Mouse (Mus musculus) MEL (cell line): ENCODE results near the gene Ptprz1. TPM values are rescaled to one million over a fixed set of nuclear protein-coding genes. Genes with fewer than 3 reads are reported as not detected.
A peak's percentile ranks its signal among the peaks of the same experiment; 100 is the strongest.

Source experiments
- DNase-seq: peaks from one replicate; pipeline ENCODE4 v3.0.0; 2011; ENCODE audit warnings: low read depth, low spot score
- H3K27ac ChIP-seq: 2 replicates; pipeline ENCODE4 v1.5.1; 2012; ENCODE audit warnings: low read depth, mild to moderate bottlenecking, control low read depth, low read length, moderate library complexity; ENCODE audit not compliant: control insufficient read depth
- H3K27me3 ChIP-seq, 2 experiments: fragments of 150-350 bp in 1 of 2; sonication (generic) in 1 of 2; 2 replicates each; pipeline ENCODE4 v1.6.1; 2012; ENCODE audit warnings: low read length in 2 of 2, mild to moderate bottlenecking in 2 of 2, improper control_type of control experiment in 1 of 2, moderate library complexity in 1 of 2; ENCODE audit not compliant: insufficient read depth in 2 of 2, control insufficient read depth in 1 of 2
- H3K36me3 ChIP-seq, 2 experiments: 2 replicates each; pipeline ENCODE4 v1.6.1; 2012 to 2014; ENCODE audit warnings: low read length in 2 of 2, improper control_type of control experiment in 1 of 2, inconsistent platforms in 1 of 2, mild to moderate bottlenecking in 1 of 2; ENCODE audit not compliant: insufficient read depth in 2 of 2, control insufficient read depth in 1 of 2
- H3K4me1 ChIP-seq, 2 experiments: fragments of 150-350 bp in 1 of 2; sonication (generic) in 1 of 2; 2 replicates each; pipeline ENCODE4 v1.6.1; 2012; ENCODE audit warnings: low read length in 2 of 2, improper control_type of control experiment in 1 of 2, mild to moderate bottlenecking in 1 of 2; ENCODE audit not compliant: insufficient read depth in 2 of 2, control insufficient read depth in 1 of 2
- H3K4me3 ChIP-seq, 2 experiments: fragments of 150-350 bp in 1 of 2; sonication (generic) in 1 of 2; 2 replicates each; pipeline ENCODE4 v1.5.1; 2012; ENCODE audit warnings: low read depth in 2 of 2, low read length in 2 of 2, mild to moderate bottlenecking in 2 of 2, moderate library complexity in 2 of 2, control low read depth in 1 of 2, improper control_type of control experiment in 1 of 2; ENCODE audit not compliant: control insufficient read depth in 1 of 2, insufficient read depth in 1 of 2
- H3K79me2 ChIP-seq: 2 replicates; pipeline ENCODE4 v1.6.1; 2012; ENCODE audit warnings: mild to moderate bottlenecking, low read length, moderate library complexity; ENCODE audit not compliant: control insufficient read depth, poor library complexity, insufficient read depth
- H3K9ac ChIP-seq: 2 replicates; pipeline ENCODE4 v1.6.1; 2012; ENCODE audit warnings: low read depth, mild to moderate bottlenecking, control low read depth, low read length, moderate library complexity; ENCODE audit not compliant: control insufficient read depth, poor library complexity, severe bottlenecking
- H3K9me3 ChIP-seq: fragments of 150-350 bp; sonication (generic); replicated peaks from 2 replicates; pipeline ENCODE4 v1.6.1; 2012; ENCODE audit warnings: mild to moderate bottlenecking, low read length, improper control_type of control experiment, moderate library complexity; ENCODE audit not compliant: insufficient read depth
- CTCF ChIP-seq, 3 experiments: IDR thresholded peaks in 2 of 3; conservative IDR thresholded peaks in 1 of 3; 2 replicates each; pipeline ENCODE4 v1.5.1; 2011 to 2012; ENCODE audit warnings: low read length in 3 of 3, low read depth in 2 of 3, mild to moderate bottlenecking in 2 of 3, improper control_type of control experiment in 1 of 3, inconsistent platforms in 1 of 3, mixed read lengths in 1 of 3, moderate library complexity in 1 of 3; ENCODE audit not compliant: control insufficient read depth in 1 of 3, insufficient read depth in 1 of 3, poor library complexity in 1 of 3, severe bottlenecking in 1 of 3
- E2F4 ChIP-seq: IDR thresholded peaks from 2 replicates; pipeline ENCODE4 v1.6.1; 2011; ENCODE audit warnings: low read depth, low read length, improper control_type of control experiment, borderline replicate concordance
- EP300 ChIP-seq, 2 experiments: IDR thresholded peaks; 2 replicates each; pipeline ENCODE4 v1.6.1; 2011; ENCODE audit warnings: improper control_type of control experiment in 2 of 2, low read length in 2 of 2, low read depth in 1 of 2, mild to moderate bottlenecking in 1 of 2
- ETS1 ChIP-seq: IDR thresholded peaks from 2 replicates; pipeline ENCODE4 v1.6.1; 2012; ENCODE audit warnings: low read depth, mild to moderate bottlenecking, inconsistent platforms, low read length, improper control_type of control experiment, moderate library complexity
- KAT2A ChIP-seq: conservative IDR thresholded peaks from 2 replicates; pipeline ENCODE4 v1.6.1; 2012; ENCODE audit warnings: low read depth, low read length, improper control_type of control experiment, inconsistent platforms
- MAX ChIP-seq: IDR thresholded peaks from 2 replicates; pipeline ENCODE4 v1.6.1; 2011; ENCODE audit warnings: low read length, improper control_type of control experiment
- MEF2A ChIP-seq: IDR thresholded peaks from 2 replicates; pipeline ENCODE4 v1.6.1; 2014; ENCODE audit warnings: low read depth, mild to moderate bottlenecking, inconsistent platforms, low read length, improper control_type of control experiment; ENCODE audit not compliant: poor library complexity, insufficient replicate concordance, severe bottlenecking; ENCODE audit errors: extremely low read depth
- MYB ChIP-seq: IDR thresholded peaks from 2 replicates; pipeline ENCODE4 v1.6.1; 2011; ENCODE audit warnings: mild to moderate bottlenecking, low read depth, low read length, improper control_type of control experiment
- NRF1 ChIP-seq: IDR thresholded peaks from 2 replicates; pipeline ENCODE4 v1.6.1; 2014; ENCODE audit warnings: low read depth, mild to moderate bottlenecking, inconsistent platforms, low read length, improper control_type of control experiment, moderate library complexity; ENCODE audit not compliant: poor library complexity, insufficient read depth, severe bottlenecking
- POLR2A ChIP-seq, 2 experiments: IDR thresholded peaks; 2 replicates each; pipeline ENCODE4 v1.6.1; 2011 to 2012; ENCODE audit warnings: low read length in 2 of 2, mild to moderate bottlenecking in 2 of 2, control low read depth in 1 of 2, improper control_type of control experiment in 1 of 2, low read depth in 1 of 2, moderate library complexity in 1 of 2; ENCODE audit not compliant: control insufficient read depth in 1 of 2, insufficient read depth in 1 of 2, poor library complexity in 1 of 2
- POLR2AphosphoS2 ChIP-seq: IDR thresholded peaks from 2 replicates; pipeline ENCODE4 v1.6.1; 2011; ENCODE audit warnings: low read length, improper control_type of control experiment
- RAD21 ChIP-seq: IDR thresholded peaks from 2 replicates; pipeline ENCODE4 v1.6.1; 2011; ENCODE audit warnings: mild to moderate bottlenecking, low read depth, low read length, improper control_type of control experiment
- RCOR1 ChIP-seq: IDR thresholded peaks from 2 replicates; pipeline ENCODE4 v1.6.1; 2012; ENCODE audit warnings: low read depth, mild to moderate bottlenecking, inconsistent platforms, low read length, improper control_type of control experiment
- SIN3A ChIP-seq: IDR thresholded peaks from 2 replicates; pipeline ENCODE4 v1.6.1; 2012; ENCODE audit warnings: low read length, improper control_type of control experiment, inconsistent platforms
- TCF12 ChIP-seq: IDR thresholded peaks from 2 replicates; pipeline ENCODE4 v1.6.1; 2014; ENCODE audit warnings: low read depth, mild to moderate bottlenecking, inconsistent platforms, low read length, improper control_type of control experiment, moderate library complexity
- UBTF ChIP-seq: IDR thresholded peaks from 2 replicates; pipeline ENCODE4 v1.6.1; 2012; ENCODE audit warnings: low read depth, mild to moderate bottlenecking, inconsistent platforms, low read length, improper control_type of control experiment, moderate library complexity, borderline replicate concordance; ENCODE audit not compliant: insufficient read depth
- USF1 ChIP-seq: IDR thresholded peaks from 2 replicates; pipeline ENCODE4 v1.6.1; 2014; ENCODE audit warnings: low read depth, mild to moderate bottlenecking, inconsistent platforms, low read length, improper control_type of control experiment, moderate library complexity
- USF2 ChIP-seq, 2 experiments: IDR thresholded peaks; 2 replicates each; pipeline ENCODE4 v1.6.1; 2011 to 2012; ENCODE audit warnings: improper control_type of control experiment in 2 of 2, low read length in 2 of 2, borderline replicate concordance in 1 of 2, inconsistent platforms in 1 of 2, low read depth in 1 of 2, mild to moderate bottlenecking in 1 of 2; ENCODE audit not compliant: insufficient read depth in 1 of 2
- ZKSCAN1 ChIP-seq: IDR thresholded peaks from 2 replicates; pipeline ENCODE4 v1.6.1; 2012; ENCODE audit warnings: low read depth, mild to moderate bottlenecking, inconsistent platforms, low read length, improper control_type of control experiment, moderate library complexity
- polyA plus RNA-seq, 2 experiments: library from polyadenylated mRNA; stranded (reverse) in 1 of 2; unstranded in 1 of 2; fragments of >175 nt in 1 of 2; fragments of >200 nt in 1 of 2; gene quantifications; 2 replicates each; pipeline versions ENCODE4 v1.2.1 to v1.2.4; 2012; ENCODE audit warnings: low replicate concordance in 2 of 2, low read depth in 1 of 2; ENCODE audit not compliant: insufficient read length in 2 of 2, insufficient read depth in 1 of 2, missing spikeins in 1 of 2
- total RNA-seq: library from RNA; depleted of rRNA; stranded (reverse); fragments of 300-350 nt; gene quantifications from 2 replicates; pipeline ENCODE4 v1.2.3, GENCODE M21; 2012

Ptprz1 gene
- total and polyA plus RNA-seq, 3 experiments, result not detected

DNA sequence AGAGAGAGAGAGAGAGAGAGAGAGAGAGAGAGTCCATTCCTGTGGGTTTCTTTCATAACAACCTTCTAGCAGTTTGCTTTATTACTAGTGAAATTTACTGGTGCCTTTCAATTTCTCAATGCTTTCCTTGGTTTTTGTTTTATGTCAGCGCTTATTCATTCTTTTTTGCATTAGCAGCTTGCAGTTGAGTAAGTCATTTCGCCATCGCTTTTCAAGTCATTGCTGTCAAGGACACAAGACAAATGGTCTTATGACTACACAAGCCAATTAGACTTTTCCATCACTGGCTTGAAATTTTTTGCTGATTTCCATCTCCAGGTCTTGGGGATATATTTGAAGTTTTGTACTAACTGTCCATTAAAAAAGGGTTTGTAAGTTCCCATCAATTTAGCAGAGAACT is 68.9 kb downstream of the Ptprz1 start:
- Histone ChIP-seq H3K79me2 (no peaks in the 10 kb centered on the region), H3K9me3 (no peaks in the 10 kb centered on the region)
- TF ChIP-seq POLR2A (IDR thresholded peaks at IDR 0.05; ENCODE audit: control insufficient read depth in 1 of 2, insufficient read depth in 1 of 2, low read depth in 1 of 2, low read length in 2 of 2, poor library complexity in 1 of 2), result no peak
- TF ChIP-seq UBTF, result no peak
- no peak for TF ChIP-seq ZKSCAN1
- TF ChIP-seq RAD21, result no peak
- TF ChIP-seq MAX, result no peak
- TF ChIP-seq MEF2A, result no peak

DNA sequence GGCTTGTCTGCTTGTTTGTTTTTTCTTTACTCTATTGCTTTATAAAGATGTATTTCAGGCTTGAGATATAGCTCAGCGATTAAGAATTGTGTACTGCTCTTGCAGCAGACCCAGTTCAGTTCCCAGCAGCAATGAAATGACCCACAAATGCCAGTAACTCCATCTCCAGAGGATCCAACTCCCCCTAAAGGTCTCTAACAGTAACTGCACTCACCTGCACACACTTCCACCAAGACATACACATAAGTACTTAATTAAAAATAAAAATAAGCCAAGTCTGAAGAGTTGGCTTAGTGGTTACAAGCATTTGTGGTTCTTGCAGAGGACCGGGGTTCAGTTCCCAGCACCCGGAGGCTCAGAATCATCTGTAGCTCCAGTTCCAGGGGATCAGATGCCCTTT is 88.1 kb downstream of the Ptprz1 start:
- Histone ChIP-seq H3K36me3 (no peaks in the 10 kb centered on the region), H3K9me3 (no peaks in the 10 kb centered on the region), H3K79me2 (no peaks in the 10 kb centered on the region), H3K4me1 (no peaks in the 10 kb centered on the region), H3K9ac (no peak overlapping the region), H3K27ac (no peak overlapping the region), H3K4me3 (no peak overlapping the region), H3K27me3 (no peaks in the 10 kb centered on the region)
- no peak for DNase-seq
- TF ChIP-seq TCF12, result no peak
- TF ChIP-seq RCOR1, result no peak
- no peak for TF ChIP-seq ETS1
- TF ChIP-seq KAT2A, result no peak
- no peak for TF ChIP-seq MYB
- no peak for TF ChIP-seq NRF1
- TF ChIP-seq USF2 (IDR thresholded peaks at IDR 0.05; ENCODE audit: borderline replicate concordance in 1 of 2, insufficient read depth in 1 of 2, low read depth in 1 of 2, low read length in 2 of 2), result no peak
- no peak for TF ChIP-seq UBTF
- TF ChIP-seq MAX, result no peak
- no peak for TF ChIP-seq POLR2A (IDR thresholded peaks at IDR 0.05; ENCODE audit: control insufficient read depth in 1 of 2, insufficient read depth in 1 of 2, low read depth in 1 of 2, low read length in 2 of 2, poor library complexity in 1 of 2)
- no peak for TF ChIP-seq POLR2AphosphoS2
- TF ChIP-seq USF1, result no peak
- no peak for TF ChIP-seq RAD21

More for the DNA sequence above, 68.9 kb downstream of the Ptprz1 start:
- Histone ChIP-seq H3K9ac (no peak overlapping the region), H3K4me3 (no peak overlapping the region), H3K36me3 (no peaks in the 10 kb centered on the region), H3K4me1 (no peaks in the 10 kb centered on the region), H3K27ac (no peak overlapping the region), H3K27me3 (no peaks in the 10 kb centered on the region)
- no peak for DNase-seq

DNA sequence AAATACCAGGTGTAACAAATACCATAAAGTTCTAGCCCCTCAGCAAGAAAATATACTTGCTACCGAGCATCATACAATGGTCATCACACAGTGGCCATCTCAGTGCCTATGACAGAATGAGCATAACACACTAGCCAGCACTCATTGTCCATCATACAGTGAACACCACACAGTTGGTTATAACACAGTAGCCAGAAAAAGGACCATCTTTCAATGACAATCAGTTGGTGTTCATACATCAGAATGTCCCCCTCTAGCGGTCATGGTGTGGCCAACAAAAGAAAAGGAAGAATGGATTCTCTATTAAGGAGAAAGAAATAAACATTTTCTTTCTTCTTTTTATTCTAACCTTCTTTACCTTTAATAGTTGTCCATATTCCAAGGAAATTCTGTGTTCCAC is 92.8 kb downstream of the Ptprz1 start:
- Histone ChIP-seq H3K36me3 (no peaks in the 10 kb centered on the region), H3K4me3 (no peak overlapping the region), H3K79me2 (no peaks in the 10 kb centered on the region), H3K4me1 (no peaks in the 10 kb centered on the region), H3K27me3 (no peaks in the 10 kb centered on the region), H3K9ac (no peak overlapping the region), H3K9me3 (no peaks in the 10 kb centered on the region), H3K27ac (no peak overlapping the region)
- no peak for TF ChIP-seq EP300 (IDR thresholded peaks at IDR 0.05; ENCODE audit: low read depth in 1 of 2, low read length in 2 of 2)
- no peak for TF ChIP-seq USF1
- TF ChIP-seq E2F4, result no peak
- TF ChIP-seq CTCF (IDR thresholded peaks at IDR 0.05 in 2 of 3, conservative IDR thresholded peaks at IDR 0.05 in 1 of 3; ENCODE audit: control insufficient read depth in 1 of 3, insufficient read depth in 1 of 3, low read depth in 2 of 3, low read length in 3 of 3, poor library complexity in 1 of 3, severe bottlenecking in 1 of 3), result peak in 2 of 3 experiments; percentile 19 to 29; a peak in 3 of 6 replicates
- TF ChIP-seq SIN3A, result no peak
- TF ChIP-seq USF2 (IDR thresholded peaks at IDR 0.05; ENCODE audit: borderline replicate concordance in 1 of 2, insufficient read depth in 1 of 2, low read depth in 1 of 2, low read length in 2 of 2), result no peak
- TF ChIP-seq RAD21, result peak; percentile 6; the same call in 1 of the 2 replicates
- DNase-seq, result peak; percentile 14
